Mouse (Mus musculus) spleen, adult 18-20 months (tissue): Measurements from ENCODE around the gene Zfp536.
A peak's percentile ranks its signal among the peaks of the same experiment; 100 is the strongest.

Experiments
- DNase-seq, 2 experiments: peaks; one replicate each; pipeline ENCODE4 v3.0.0; 2022; ENCODE audit warnings: mixed read lengths in 2 of 2

The Zfp536 gene

GRCm38 (mm10) chr7:37439912-37440311 lies 333.5 kb downstream of the Zfp536 start:
- no peak for DNase-seq

GRCm38 (mm10) chr7:37439117-37439844 lies 334.2 kb downstream of the Zfp536 start:
- peak in 1 of 2 experiments; percentile 2 for DNase-seq

DNA sequence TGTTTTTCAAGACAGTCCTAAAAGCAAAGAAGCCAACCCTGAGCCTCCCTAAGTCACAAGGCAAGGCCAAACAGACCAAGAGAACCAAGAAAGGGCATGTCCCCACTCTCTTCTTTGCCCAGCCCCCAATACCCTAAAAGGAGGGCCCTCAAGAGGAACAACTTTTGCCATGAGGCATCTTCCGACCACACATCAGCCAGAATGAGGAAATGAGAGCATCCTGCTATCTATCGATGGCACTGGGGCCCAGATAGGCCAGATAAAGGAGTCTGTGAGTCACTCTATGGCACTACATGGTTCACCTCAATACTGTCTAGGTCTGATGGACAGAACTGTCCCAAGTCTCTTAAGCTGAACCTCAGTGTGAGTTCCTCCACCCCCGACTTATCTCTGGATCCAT lies 335.6 kb downstream of the Zfp536 start:
- DNase-seq = peak in 1 of 2 experiments; percentile 3

DNA sequence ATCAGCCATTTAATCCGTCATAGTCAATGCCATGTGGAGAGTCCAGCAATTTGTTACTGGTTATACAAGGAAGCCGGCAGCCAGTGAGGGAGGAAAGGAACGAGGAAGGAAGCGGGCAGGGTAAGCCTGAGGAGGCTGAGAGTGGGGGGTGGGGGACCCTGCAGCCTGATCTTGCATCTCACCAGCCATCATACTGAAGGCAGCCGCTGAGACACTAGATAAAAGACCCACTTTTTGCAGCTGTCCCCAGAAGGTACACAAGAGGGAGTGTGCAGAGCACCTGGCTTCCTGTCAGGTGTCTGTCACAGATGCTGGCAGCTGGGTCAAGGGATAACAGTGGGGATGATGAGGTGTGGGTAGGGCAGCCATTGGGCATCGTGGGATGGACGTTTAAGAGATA lies 340.3 kb downstream of the Zfp536 start:
- DNase-seq = no peak

DNA sequence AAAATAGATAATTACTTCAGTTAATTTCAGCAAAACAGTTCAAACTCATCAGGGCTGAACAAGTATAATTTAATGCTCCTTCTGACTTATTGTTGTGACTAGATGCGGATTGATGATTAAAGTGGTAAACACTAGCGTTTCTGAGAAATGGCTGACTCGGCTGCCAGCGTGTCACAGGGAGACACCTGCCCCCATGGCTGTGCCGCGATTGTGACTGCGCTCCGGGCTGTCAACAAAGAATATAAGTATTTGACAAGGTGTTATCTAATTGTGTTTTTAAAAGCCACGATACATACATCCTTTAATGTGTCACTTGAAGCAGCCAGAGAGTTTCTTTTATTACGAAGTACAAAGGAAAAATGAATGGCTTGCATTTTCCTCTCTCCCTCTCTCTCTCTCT lies 342.0 kb downstream of the Zfp536 start:
- DNase-seq = no peak

DNA sequence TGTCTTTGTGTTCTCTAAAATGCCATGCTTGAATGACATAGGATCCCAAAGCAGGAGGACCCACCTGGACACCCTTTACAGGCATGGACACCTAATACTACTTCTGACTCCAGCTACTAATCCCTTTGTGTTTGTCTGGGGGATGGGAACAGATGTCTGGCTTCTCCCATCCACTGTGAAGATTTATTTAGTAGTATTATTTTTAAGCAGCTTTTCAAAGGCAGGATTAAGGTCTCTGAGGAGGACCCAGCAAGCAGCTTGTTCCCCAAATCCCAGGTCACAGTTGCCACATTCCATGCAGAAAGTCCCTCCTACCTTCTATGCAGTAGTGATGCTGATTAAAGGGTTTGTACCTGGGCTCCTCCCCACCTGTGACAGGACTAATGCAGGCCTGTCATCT lies 347.4 kb downstream of the Zfp536 start:
- no peak for DNase-seq

GRCm38 (mm10) chr7:37422966-37423365 lies 350.5 kb downstream of the Zfp536 start:
- DNase-seq = no peak
